Mouse (Mus musculus) embryonic facial prominence, embryonic 10.5 days (tissue): ENCODE measurements at regions not wholly inside any gene's neighbourhood (a gene's known extent, or its start where the extent isn't known, plus 50 kb on each side); places are given as distances from the start of the nearest gene placed in this dataset.
A peak's percentile ranks its signal among the peaks of the same experiment; 100 is the strongest.

Experiments
- DNase-seq: peaks from one replicate; pipeline ENCODE4 v3.0.0-alpha.2; 2017; ENCODE audit warnings: low spot score
- H3K27ac ChIP-seq: fragments of 300-500 bp; sonication (generic); replicated peaks from 2 replicates; pipeline ENCODE4 v1.5.1; 2016; ENCODE audit warnings: mild to moderate bottlenecking
- H3K27me3 ChIP-seq: fragments of 300-500 bp; sonication (generic); replicated peaks from 2 replicates; pipeline ENCODE4 v1.6.1; 2016; ENCODE audit warnings: low read depth, mild to moderate bottlenecking; ENCODE audit not compliant: poor library complexity, severe bottlenecking
- H3K36me3 ChIP-seq: fragments of 300-500 bp; sonication (generic); replicated peaks from 2 replicates; pipeline ENCODE4 v1.6.1; 2016; ENCODE audit warnings: mild to moderate bottlenecking, moderate library complexity
- H3K4me1 ChIP-seq: fragments of 300-500 bp; sonication (generic); 2 replicates; pipeline ENCODE4 v1.6.1; 2016
- H3K4me3 ChIP-seq: fragments of 300-500 bp; sonication (generic); 2 replicates; pipeline ENCODE4 v1.5.1; 2016; ENCODE audit warnings: mild to moderate bottlenecking, moderate library complexity
- H3K9me3 ChIP-seq: fragments of 300-500 bp; sonication (generic); 2 replicates; pipeline ENCODE4 v1.6.1; 2016; ENCODE audit warnings: mild to moderate bottlenecking
- whole genome bisulfite sequencing: fragments of 180-500 bp; shearing (Covaris S2); methylation state at CpG from one replicate; pipeline ENCODE4 v1.1.7; 2016; 5-methylcytosine and 5-hydroxymethylcytosine counted together

GRCm38 (mm10) chr8:115850552-115850951 lies 143.0 kb upstream of the Maf start:
- Histone ChIP-seq H3K27me3 (no peaks in the 10 kb centered on the region), H3K27ac (no peak overlapping the region), H3K4me1 (no peaks in the 10 kb centered on the region), H3K36me3 (no peaks in the 10 kb centered on the region), H3K9me3 (no peaks in the 10 kb centered on the region), H3K4me3 (no peak overlapping the region)
- 66% methylated on average over 1 of the region's 1 CpGs for WGBS
- no peak for DNase-seq

GRCm38 (mm10) chr8:115833391-115833790 lies 125.8 kb upstream of the Maf start:
- H3K9me3 ChIP-seq, result no peaks in the 10 kb centered on the region
- H3K27me3 ChIP-seq, result no peaks in the 10 kb centered on the region
- H3K36me3 ChIP-seq, result no peaks in the 10 kb centered on the region
- H3K4me1 ChIP-seq, result peaks cover 5% of the 10 kb centered on the region; the same call in 1 of the 2 replicates
- H3K4me3 ChIP-seq, result no peak overlapping the region
- H3K27ac ChIP-seq, result no peak overlapping the region
- no peak for DNase-seq

GRCm38 (mm10) chr8:115831675-115832074 lies 124.1 kb upstream of the Maf start:
- no peak for DNase-seq
- WGBS, result 16% methylated on average over 1 of the region's 1 CpGs
- H3K9me3 ChIP-seq, result no peaks in the 10 kb centered on the region

GRCm38 (mm10) chr8:115830012-115830662 lies 122.5 kb upstream of the Maf start:
- no peak overlapping the region for H3K27ac ChIP-seq
- no peaks in the 10 kb centered on the region for H3K9me3 ChIP-seq
- H3K4me1 ChIP-seq, result peaks cover 11% of the 10 kb centered on the region
- H3K27me3 ChIP-seq, result no peaks in the 10 kb centered on the region
- H3K4me3 ChIP-seq, result no peak overlapping the region
- no peak for DNase-seq
- H3K36me3 ChIP-seq, result no peaks in the 10 kb centered on the region
- WGBS, result 77% methylated on average over 4 of the region's 4 CpGs

More at GRCm38 (mm10) chr8:115831675-115832074, 124.1 kb upstream of the Maf start:
- no peak overlapping the region for H3K4me3 ChIP-seq
- no peaks in the 10 kb centered on the region for H3K27me3 ChIP-seq
- H3K36me3 ChIP-seq, result no peaks in the 10 kb centered on the region
- H3K27ac ChIP-seq, result no peak overlapping the region
- peaks cover 5% of the 10 kb centered on the region; the same call in 1 of the 2 replicates for H3K4me1 ChIP-seq

- no peak overlapping the region for H3K4me3 ChIP-seq
- WGBS, result 79% methylated on average over 3 of the region's 3 CpGs
- peaks cover 6% of the 10 kb centered on the region for H3K4me1 ChIP-seq
- H3K27ac ChIP-seq, result no peak overlapping the region
- DNase-seq, result no peak
- no peaks in the 10 kb centered on the region for H3K36me3 ChIP-seq
- no peaks in the 10 kb centered on the region for H3K27me3 ChIP-seq
- H3K9me3 ChIP-seq, result no peaks in the 10 kb centered on the region
These were observed 118.9 kb upstream of the Maf start for GRCm38 (mm10) chr8:115826516-115826915.

DNA sequence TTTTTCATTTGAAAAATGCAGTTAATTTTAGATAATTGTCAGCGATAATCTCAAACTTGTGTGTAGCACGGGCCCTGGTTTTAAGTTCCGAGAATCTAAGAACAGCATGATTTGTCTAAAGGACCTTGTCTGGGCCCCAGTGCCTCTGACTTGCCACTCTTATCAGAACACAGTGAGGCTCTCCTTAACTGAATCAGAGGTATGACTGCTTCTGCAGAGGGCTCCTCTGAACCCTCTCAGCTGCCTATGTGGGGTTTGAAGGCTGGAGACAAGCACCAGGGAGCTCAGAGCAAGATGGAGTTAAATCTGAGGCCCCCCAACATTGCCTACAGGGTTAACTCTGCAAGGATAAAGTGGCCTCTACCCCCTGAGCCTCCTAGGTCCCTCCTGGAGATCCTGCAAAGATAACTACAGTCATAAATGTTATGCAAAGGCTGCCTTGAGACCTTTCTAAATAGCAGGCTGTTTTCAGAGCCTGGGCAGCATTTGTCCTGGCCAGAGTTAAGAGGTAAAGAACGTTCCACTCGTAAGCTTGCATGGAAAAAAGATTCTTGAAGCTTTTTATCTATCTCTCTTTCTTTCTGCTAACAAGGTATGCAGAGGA lies 118.4 kb upstream of the Maf start:
- no peak overlapping the region for H3K27ac ChIP-seq
- H3K9me3 ChIP-seq, result no peaks in the 10 kb centered on the region
- no peak for DNase-seq
- no peaks in the 10 kb centered on the region for H3K27me3 ChIP-seq
- peaks cover 6% of the 10 kb centered on the region for H3K4me1 ChIP-seq
- H3K4me3 ChIP-seq, result no peak overlapping the region
- H3K36me3 ChIP-seq, result no peaks in the 10 kb centered on the region
- WGBS, result 73% methylated on average over 5 of the region's 5 CpGs

DNA sequence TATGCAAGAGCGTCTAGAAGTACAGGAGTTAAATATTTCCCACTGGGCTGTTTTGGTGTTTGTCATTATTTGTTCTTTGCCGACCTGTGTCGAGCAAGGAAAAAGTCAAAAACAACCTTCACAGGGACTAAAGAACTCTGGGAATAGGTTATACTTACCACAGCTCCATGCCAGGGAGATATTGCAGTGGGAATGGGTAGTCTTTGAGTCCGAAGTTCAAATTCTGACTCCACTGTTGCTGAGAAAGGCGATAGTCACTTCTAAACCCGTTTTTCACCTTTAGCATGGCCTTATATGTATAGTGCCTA lies 116.8 kb upstream of the Maf start:
- Histone ChIP-seq H3K36me3 (no peaks in the 10 kb centered on the region), H3K4me3 (no peak overlapping the region), H3K27me3 (no peaks in the 10 kb centered on the region), H3K9me3 (no peaks in the 10 kb centered on the region), H3K27ac (no peak overlapping the region), H3K4me1 (peaks cover 6% of the 10 kb centered on the region)
- 84% methylated on average over 6 of the region's 6 CpGs for WGBS
- no peak for DNase-seq

GRCm38 (mm10) chr8:115823673-115824477 lies 116.3 kb upstream of the Maf start:
- H3K9me3 ChIP-seq, result no peaks in the 10 kb centered on the region
- no peak overlapping the region for H3K27ac ChIP-seq
- 54% methylated on average over 8 of the region's 8 CpGs for WGBS
- H3K4me1 ChIP-seq, result peaks cover 6% of the 10 kb centered on the region
- DNase-seq, result no peak
- H3K4me3 ChIP-seq, result no peak overlapping the region
- H3K36me3 ChIP-seq, result no peaks in the 10 kb centered on the region
- no peaks in the 10 kb centered on the region for H3K27me3 ChIP-seq

GRCm38 (mm10) chr8:115813426-115813825 lies 105.8 kb upstream of the Maf start:
- WGBS, result 81% methylated on average over 4 of the region's 4 CpGs
- no peak overlapping the region for H3K27ac ChIP-seq
- H3K4me1 ChIP-seq, result no peaks in the 10 kb centered on the region
- no peaks in the 10 kb centered on the region for H3K36me3 ChIP-seq
- H3K9me3 ChIP-seq, result no peaks in the 10 kb centered on the region
- DNase-seq, result no peak
- no peak overlapping the region for H3K4me3 ChIP-seq
- H3K27me3 ChIP-seq, result no peaks in the 10 kb centered on the region

DNA sequence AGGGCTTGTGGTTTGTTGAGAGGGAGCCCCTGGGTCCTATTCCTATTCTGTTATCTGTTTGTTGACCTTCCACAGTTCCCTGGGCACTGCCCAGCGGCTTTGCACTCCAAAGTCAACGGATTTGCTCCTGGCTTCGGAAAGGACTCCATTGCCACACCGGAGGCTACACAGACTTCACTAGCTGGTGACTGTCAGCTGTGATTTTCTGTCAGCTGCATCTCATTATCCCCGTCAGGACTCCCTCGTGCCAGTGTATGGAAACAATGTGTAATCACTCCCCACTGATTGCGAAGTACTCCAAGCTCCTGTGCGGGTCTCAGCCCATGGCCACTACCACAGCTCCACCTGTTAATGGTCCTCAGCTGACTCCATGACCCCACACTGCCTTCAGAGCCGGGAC lies 99.0 kb upstream of the Maf start:
- Histone ChIP-seq H3K36me3 (no peaks in the 10 kb centered on the region), H3K9me3 (no peaks in the 10 kb centered on the region), H3K27ac (no peak overlapping the region; the same call in 1 of the 2 replicates), H3K4me3 (no peak overlapping the region), H3K4me1 (peaks cover 7% of the 10 kb centered on the region), H3K27me3 (no peaks in the 10 kb centered on the region)
- DNase-seq, result peak; percentile 37
- 42% methylated on average over 9 of the region's 9 CpGs for WGBS

GRCm38 (mm10) chr8:115806139-115806538 lies 98.5 kb upstream of the Maf start:
- H3K9me3 ChIP-seq, result no peaks in the 10 kb centered on the region
- H3K4me1 ChIP-seq, result peaks cover 7% of the 10 kb centered on the region
- WGBS, result 63% methylated on average over 6 of the region's 6 CpGs
- no peak overlapping the region for H3K4me3 ChIP-seq
- no peak overlapping the region for H3K27ac ChIP-seq
- H3K36me3 ChIP-seq, result no peaks in the 10 kb centered on the region
- H3K27me3 ChIP-seq, result no peaks in the 10 kb centered on the region
- DNase-seq, result no peak

DNA sequence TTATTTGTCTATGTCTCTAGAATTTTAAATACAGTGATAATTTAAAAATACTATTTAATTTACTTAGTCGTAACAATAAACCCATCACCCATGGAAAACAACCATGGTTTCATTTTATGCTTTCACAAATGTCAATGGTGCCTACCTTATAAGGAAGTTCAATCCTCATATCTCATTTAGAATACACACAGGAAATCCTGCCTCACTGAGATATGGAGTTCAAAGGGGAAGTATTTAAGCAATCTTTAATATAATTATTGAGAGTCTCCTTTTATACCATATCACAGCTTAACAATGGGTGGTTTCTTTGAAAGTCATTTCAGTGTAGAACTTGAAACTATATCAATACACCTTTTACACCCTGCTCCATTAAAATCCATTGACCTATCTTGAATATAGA lies 86.0 kb upstream of the Maf start:
- no peak for DNase-seq
- Histone ChIP-seq H3K36me3 (no peaks in the 10 kb centered on the region), H3K9me3 (no peaks in the 10 kb centered on the region), H3K4me1 (no peaks in the 10 kb centered on the region), H3K27me3 (no peaks in the 10 kb centered on the region), H3K4me3 (no peak overlapping the region), H3K27ac (no peak overlapping the region)
- 88% methylated on average over 1 of the region's 1 CpGs for WGBS

DNA sequence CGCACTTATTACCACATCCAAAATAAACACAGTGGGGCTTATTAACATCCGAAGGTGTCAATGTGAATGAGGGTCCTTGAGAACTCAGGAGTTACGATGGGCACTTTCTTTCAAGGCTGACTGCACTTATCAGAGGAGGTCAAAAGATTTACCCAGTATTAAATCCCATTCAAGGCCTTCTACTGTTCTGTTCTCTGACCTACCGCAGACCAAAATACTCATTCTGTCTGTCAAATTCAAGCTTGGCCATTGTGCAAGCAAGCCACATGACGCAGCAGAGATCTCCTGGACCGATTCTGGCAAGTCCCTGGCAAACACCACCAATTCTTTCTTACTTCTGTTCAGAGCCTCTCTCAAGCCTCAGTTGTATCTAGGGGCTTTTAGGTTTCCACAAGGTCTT lies 80.8 kb upstream of the Maf start:
- Histone ChIP-seq H3K27ac (no peak overlapping the region), H3K4me1 (no peaks in the 10 kb centered on the region), H3K4me3 (no peak overlapping the region), H3K27me3 (no peaks in the 10 kb centered on the region), H3K9me3 (no peaks in the 10 kb centered on the region), H3K36me3 (no peaks in the 10 kb centered on the region)
- WGBS, result 71% methylated on average over 6 of the region's 6 CpGs
- DNase-seq, result no peak
